Mouse (Mus musculus) embryonic facial prominence, embryonic 12.5 days (tissue): ENCODE measurements around the gene Cox5b. TPM values are rescaled to one million over a fixed set of nuclear protein-coding genes. Genes with fewer than 3 reads are reported as not detected.
"Not testable (repeated sequence)": the region's sequence is repeated elsewhere in the genome, so short reads cannot be mapped to it uniquely, and the experiment has no call there.

ENCODE experiments used
- ATAC-seq: fragments of 200-750 bp; cut with Nextera tagmentation; 2 replicates; pipeline ENCODE4 v1.8.0; 2017; ENCODE audit not compliant: insufficient number of reproducible peaks, insufficient read depth, low FRiP score, low TSS enrichment
- H3K27ac ChIP-seq: fragments of 300-500 bp; sonication (generic); 2 replicates; pipeline ENCODE4 v1.5.1; 2016; ENCODE audit warnings: mild to moderate bottlenecking
- H3K27me3 ChIP-seq: fragments of 300-500 bp; sonication (generic); 2 replicates; pipeline ENCODE4 v1.6.1; 2016; ENCODE audit warnings: mild to moderate bottlenecking, moderate library complexity
- H3K36me3 ChIP-seq: fragments of 300-500 bp; sonication (generic); 2 replicates; pipeline ENCODE4 v1.6.1; 2016; ENCODE audit warnings: mild to moderate bottlenecking
- H3K4me1 ChIP-seq: fragments of 300-500 bp; sonication (generic); 2 replicates; pipeline ENCODE4 v1.6.1; 2016
- H3K4me2 ChIP-seq: fragments of 300-500 bp; sonication (generic); replicated peaks from 2 replicates; pipeline ENCODE4 v1.6.1; 2016; ENCODE audit warnings: mild to moderate bottlenecking, moderate library complexity
- H3K4me3 ChIP-seq: fragments of 300-500 bp; sonication (generic); 2 replicates; pipeline ENCODE4 v1.5.1; 2016; ENCODE audit warnings: mild to moderate bottlenecking
- H3K9ac ChIP-seq: fragments of 300-500 bp; sonication (generic); 2 replicates; pipeline ENCODE4 v1.6.1; 2016; ENCODE audit warnings: mild to moderate bottlenecking, moderate library complexity
- H3K9me3 ChIP-seq: fragments of 300-500 bp; sonication (generic); 2 replicates; pipeline ENCODE4 v1.6.1; 2016; ENCODE audit warnings: mild to moderate bottlenecking, moderate library complexity
- WGBS: fragments of 180-500 bp; shearing (Covaris S2); methylation state at CpG from one replicate; pipeline ENCODE4 v1.1.7; 2016; 5-methylcytosine and 5-hydroxymethylcytosine counted together
- polyA plus RNA-seq: library from polyadenylated mRNA; unstranded; fragments of >200 nt; fragmentation: Nextera tagmentation; extraction: Ambion mirVana; gene quantifications from 2 replicates; pipeline ENCODE4 v1.2.1, GENCODE M21; 2016

Cox5b gene
- polyA plus RNA-seq, 1 experiment from 2014 or later: 471 TPM

- H3K27me3 ChIP-seq: no peaks in the 10 kb centered on the region
- ATAC-seq: no peak
- H3K27ac ChIP-seq: no peak overlapping the region
- H3K4me3 ChIP-seq: no peak overlapping the region
- 77% methylated on average over 4 of the region's 4 CpGs for WGBS
- H3K4me2 ChIP-seq: no peak overlapping the region
- peaks cover 4% of the 10 kb centered on the region; the same call in 1 of the 2 replicates for H3K4me1 ChIP-seq
- no peaks in the 10 kb centered on the region for H3K9me3 ChIP-seq
- H3K9ac ChIP-seq: no peak overlapping the region
- no peaks in the 10 kb centered on the region for H3K36me3 ChIP-seq
These were observed 25.3 kb upstream of the Cox5b start for GRCm38 (mm10) chr1:36665934-36666333.

DNA sequence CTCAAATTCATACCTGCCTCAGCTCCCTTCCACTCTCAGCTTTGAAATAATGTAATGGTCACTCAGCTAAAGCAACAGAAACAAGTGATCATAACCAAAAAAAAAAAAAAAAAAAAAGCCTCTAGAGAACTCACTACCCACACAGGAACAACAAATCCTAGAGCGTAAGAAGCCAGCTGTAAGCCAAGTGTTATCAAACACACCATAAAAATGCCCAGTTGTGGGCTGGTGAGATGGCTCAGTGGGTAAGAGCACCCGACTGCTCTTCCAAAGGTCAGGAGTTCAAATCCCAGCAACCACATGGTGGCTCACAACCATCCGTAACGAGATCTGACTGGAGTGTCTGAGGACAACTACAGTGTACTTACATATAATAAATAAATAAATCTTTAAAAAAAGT is 23.2 kb upstream of the Cox5b start:
- H3K9ac ChIP-seq, H3K9me3 ChIP-seq, H3K27me3 ChIP-seq, H3K4me1 ChIP-seq, H3K36me3 ChIP-seq, ATAC-seq, H3K27ac ChIP-seq, H3K4me3 ChIP-seq, H3K4me2 ChIP-seq: not testable (repeated sequence)
- WGBS: 66% methylated on average over 4 of the region's 4 CpGs

DNA sequence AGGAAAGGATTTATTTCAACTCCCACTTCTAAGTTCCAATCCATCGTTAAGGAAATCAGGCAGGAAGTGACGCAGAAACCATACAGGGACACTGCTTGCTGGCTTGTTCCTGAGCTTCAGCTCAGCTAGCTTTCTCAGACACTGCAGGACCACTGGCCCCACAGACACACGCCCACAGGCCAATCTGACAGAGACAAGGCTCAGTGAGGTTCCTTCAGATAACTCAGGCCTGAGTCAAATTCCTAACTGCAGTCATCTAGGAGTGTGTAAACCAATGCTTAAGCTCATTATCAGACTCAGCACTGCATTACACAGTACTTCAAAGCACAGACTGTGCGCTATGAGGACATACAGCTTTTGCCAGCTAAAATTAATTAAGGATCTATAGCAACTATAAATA is 21.0 kb upstream of the Cox5b start:
- Histone ChIP-seq H3K36me3 (no peaks in the 10 kb centered on the region), H3K4me1 (peaks cover 6% of the 10 kb centered on the region; the same call in 1 of the 2 replicates), H3K27ac (no peak overlapping the region), H3K4me3 (no peak overlapping the region), H3K9ac (no peak overlapping the region), H3K9me3 (no peaks in the 10 kb centered on the region), H3K27me3 (no peaks in the 10 kb centered on the region), H3K4me2 (no peak overlapping the region)
- WGBS: 70% methylated on average over 4 of the region's 4 CpGs
- ATAC-seq: no peak

- WGBS: 89% methylated on average over 10 of the region's 10 CpGs
- H3K36me3 ChIP-seq: no peaks in the 10 kb centered on the region
- H3K27me3 ChIP-seq: no peaks in the 10 kb centered on the region
- ATAC-seq: no peak
- no peak overlapping the region for H3K27ac ChIP-seq
- H3K9me3 ChIP-seq: no peaks in the 10 kb centered on the region
- H3K9ac ChIP-seq: no peak overlapping the region
- no peak overlapping the region for H3K4me2 ChIP-seq
- peaks cover 5% of the 10 kb centered on the region; the same call in 1 of the 2 replicates for H3K4me1 ChIP-seq
- H3K4me3 ChIP-seq: no peak overlapping the region
These were observed 20.0 kb upstream of the Cox5b start for GRCm38 (mm10) chr1:36671260-36671659.

DNA sequence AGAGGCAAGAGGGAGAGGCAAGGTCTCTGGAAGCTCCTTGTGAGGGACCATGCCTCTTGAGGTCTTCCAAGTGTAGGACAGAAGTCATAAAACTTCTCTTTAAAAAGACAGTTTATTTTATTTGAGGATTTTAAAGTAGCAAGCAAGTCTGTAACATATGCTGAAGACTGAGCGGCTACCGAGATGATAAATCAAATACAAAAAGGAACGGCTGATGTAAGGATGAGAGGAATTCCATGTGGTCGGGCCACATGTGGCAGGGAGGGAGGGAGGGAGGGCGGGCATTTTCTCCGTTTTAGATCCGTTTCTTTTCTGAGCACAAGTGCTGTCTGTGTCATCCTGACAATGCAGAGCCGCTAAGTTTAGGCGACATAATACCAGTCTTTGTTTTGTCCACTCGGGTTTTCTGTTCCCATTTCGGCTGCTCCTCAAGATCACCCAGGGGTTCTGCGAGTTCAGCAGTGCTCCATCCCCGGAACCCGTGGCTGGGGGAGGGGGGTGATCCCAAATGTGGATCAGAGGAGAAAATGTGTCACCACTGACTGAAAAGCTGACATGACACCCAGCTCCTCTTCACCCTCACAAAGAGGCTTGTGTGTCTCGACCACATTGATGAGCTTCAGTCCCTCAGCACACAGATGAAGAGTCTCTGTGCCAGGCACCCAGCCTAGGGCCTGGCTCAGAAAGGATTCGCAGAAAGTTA is 18.4 kb upstream of the Cox5b start:
- Histone ChIP-seq H3K27ac (peak overlapping the region; percentile 12; the same call in 1 of the 2 replicates), H3K36me3 (no peaks in the 10 kb centered on the region), H3K9me3 (no peaks in the 10 kb centered on the region), H3K27me3 (no peaks in the 10 kb centered on the region), H3K9ac (no peak overlapping the region), H3K4me2 (peak overlapping the region; percentile 30; the same call in 1 of the 2 replicates), H3K4me1 (peaks cover 5% of the 10 kb centered on the region; the same call in 1 of the 2 replicates), H3K4me3 (no peak overlapping the region)
- WGBS: 23% methylated on average over 16 of the region's 16 CpGs
- peak; percentile 47; the same call in 1 of the 2 replicates for ATAC-seq

DNA sequence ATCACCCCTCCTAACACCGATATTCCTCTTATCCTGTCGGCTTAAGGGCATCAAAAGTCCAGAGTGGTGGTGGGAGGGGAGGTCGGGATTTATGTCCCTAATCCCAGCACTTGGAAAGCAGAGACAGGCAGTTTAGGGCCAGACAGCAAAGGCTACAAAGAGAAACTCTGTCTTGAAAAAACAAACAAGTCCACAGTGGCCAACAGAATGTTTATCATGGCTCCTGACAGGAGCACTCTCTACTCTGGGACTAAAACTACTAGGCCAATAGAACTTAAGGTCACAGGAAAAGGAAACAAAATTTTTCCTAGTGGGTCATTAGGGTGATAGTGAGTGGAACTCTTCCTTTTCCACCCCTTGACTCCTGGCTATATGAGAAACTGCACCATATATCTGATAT is 16.3 kb upstream of the Cox5b start:
- H3K4me3 ChIP-seq: no peak overlapping the region
- no peak overlapping the region for H3K4me2 ChIP-seq
- no peak overlapping the region for H3K9ac ChIP-seq
- no peaks in the 10 kb centered on the region for H3K36me3 ChIP-seq
- no peak overlapping the region for H3K27ac ChIP-seq
- H3K27me3 ChIP-seq: no peaks in the 10 kb centered on the region
- H3K9me3 ChIP-seq: no peaks in the 10 kb centered on the region
- 62% methylated on average over 3 of the region's 3 CpGs for WGBS
- H3K4me1 ChIP-seq: peaks cover 5% of the 10 kb centered on the region; the same call in 1 of the 2 replicates
- no peak for ATAC-seq

DNA sequence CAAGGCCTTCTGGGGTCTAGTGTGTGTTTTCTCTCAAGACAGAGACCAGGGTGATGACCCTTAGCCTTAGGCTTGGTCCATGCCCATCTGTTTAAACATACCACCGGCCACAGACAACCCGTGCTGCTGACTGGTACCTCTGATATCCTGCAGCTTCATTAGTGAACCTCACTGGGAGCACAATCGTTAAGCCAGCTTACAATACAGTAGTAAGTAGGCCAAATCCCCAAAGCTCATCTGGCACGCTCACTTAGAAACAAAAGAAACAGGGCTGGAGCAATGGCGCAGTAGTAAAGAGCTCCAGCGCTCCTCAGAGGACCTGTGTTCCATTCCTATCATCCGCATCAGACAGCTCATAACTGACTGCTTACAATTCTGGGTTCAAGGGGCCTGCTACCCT is 10.4 kb upstream of the Cox5b start:
- H3K27me3 ChIP-seq: no peaks in the 10 kb centered on the region
- 55% methylated on average over 7 of the region's 7 CpGs for WGBS
- no peaks in the 10 kb centered on the region for H3K36me3 ChIP-seq
- H3K9me3 ChIP-seq: no peaks in the 10 kb centered on the region
- H3K4me3 ChIP-seq: no peak overlapping the region
- H3K4me1 ChIP-seq: no peaks in the 10 kb centered on the region
- no peak for ATAC-seq
- H3K4me2 ChIP-seq: no peak overlapping the region
- H3K9ac ChIP-seq: no peak overlapping the region
- H3K27ac ChIP-seq: no peak overlapping the region

DNA sequence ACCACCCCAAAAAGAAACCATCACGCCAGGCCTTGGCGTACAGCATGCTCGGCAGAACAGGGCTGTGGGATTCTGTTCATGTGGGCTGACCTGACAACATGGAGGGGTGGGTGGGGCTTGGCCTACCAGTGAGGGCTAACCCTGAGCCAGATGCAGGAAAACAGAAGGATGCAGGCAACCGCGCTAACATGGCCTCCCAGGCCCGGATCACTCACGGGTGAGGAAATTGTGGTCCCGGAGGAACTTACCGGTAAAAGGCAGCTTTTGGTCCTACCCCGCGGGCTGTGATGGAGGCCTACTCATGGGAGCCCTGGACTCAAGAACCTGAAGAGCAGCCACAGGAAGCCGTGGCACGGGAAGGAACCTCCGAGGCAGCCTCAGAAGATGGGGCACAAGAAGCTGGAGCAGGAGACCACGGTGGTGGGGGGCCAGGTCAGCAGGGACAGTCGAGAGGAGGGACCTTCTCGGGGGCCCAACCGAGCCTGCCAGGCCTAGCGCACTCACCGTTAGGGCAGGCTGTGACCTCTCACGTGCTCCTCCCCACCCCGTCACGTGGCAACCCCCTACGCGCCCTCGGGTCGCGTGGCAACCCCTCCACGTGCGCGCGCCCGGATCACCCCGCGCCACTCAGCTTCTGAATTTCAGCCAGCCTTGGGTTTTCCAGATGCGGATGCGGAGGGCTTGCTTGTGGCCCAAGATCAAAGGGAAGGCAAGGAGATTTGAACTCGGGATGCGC is 8.5 kb upstream of the Cox5b start, which contains the start of gene Fam178b:
Gene Fam178b (minus strand): TSS at position 564 of the 736 bp plus-strand sequence.
- Histone ChIP-seq H3K4me3 (no peak within 1 kb of the TSS), H3K27me3 (no peaks in the 10 kb centered on the region), H3K4me1 (no peaks in the 10 kb centered on the region), H3K36me3 (no peaks in the 10 kb centered on the region), H3K9ac (no peak within 1 kb of the TSS), H3K27ac (no peak within 1 kb of the TSS), H3K9me3 (no peaks in the 10 kb centered on the region), H3K4me2 (no peak within 1 kb of the TSS)
- 94% methylated on average over 39 of the region's 39 CpGs for WGBS
- ATAC-seq: no peak

GRCm38 (mm10) chr1:36683810-36684467 is 7.3 kb upstream of the Cox5b start:
- no peaks in the 10 kb centered on the region for H3K36me3 ChIP-seq
- H3K9ac ChIP-seq: no peak overlapping the region
- H3K27ac ChIP-seq: no peak overlapping the region
- ATAC-seq: no peak
- WGBS: 9% methylated on average over 13 of the region's 13 CpGs
- no peak overlapping the region for H3K4me2 ChIP-seq
- no peaks in the 10 kb centered on the region for H3K4me1 ChIP-seq
- H3K27me3 ChIP-seq: no peaks in the 10 kb centered on the region
- H3K4me3 ChIP-seq: no peak overlapping the region
- H3K9me3 ChIP-seq: no peaks in the 10 kb centered on the region

DNA sequence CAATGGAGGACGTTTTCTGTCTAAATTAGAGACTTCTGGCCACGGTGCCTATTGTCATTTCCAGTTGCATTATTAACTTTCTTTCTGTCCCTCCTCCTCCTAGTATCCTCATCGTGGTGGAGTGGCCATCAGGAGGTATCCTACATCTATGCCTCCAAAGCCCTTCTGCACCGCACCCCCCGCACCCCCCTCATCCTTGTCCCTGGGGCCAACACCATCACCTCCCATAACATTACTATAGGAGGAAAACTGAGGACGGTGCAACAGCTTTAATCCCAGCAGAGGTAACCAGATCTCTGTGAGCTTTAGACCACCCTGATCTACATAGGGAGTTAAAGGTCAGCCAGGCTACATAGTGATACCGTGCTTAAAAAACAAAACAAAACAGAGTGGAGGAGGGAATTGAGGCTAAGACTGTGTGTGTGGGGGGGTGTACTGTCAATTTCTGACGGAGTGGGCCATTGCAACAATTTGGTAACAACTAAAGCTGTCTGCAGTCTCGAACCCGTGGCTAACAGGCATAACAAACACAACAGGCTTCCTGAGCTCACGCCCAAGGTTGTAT is 496 bp upstream of the Cox5b start:
- Histone ChIP-seq H3K4me3 (peak overlapping the region; percentile 83), H3K9ac (peak overlapping the region; percentile 20; the same call in 1 of the 2 replicates), H3K9me3 (no peaks in the 10 kb centered on the region), H3K4me1 (peaks cover 8% of the 10 kb centered on the region), H3K27ac (no peak overlapping the region), H3K4me2 (peak overlapping the region; percentile 83), H3K36me3 (peaks cover 23% of the 10 kb centered on the region), H3K27me3 (no peaks in the 10 kb centered on the region)
- peak; percentile 35; the same call in 1 of the 2 replicates for ATAC-seq
- 60% methylated on average over 11 of the region's 11 CpGs for WGBS

- Histone ChIP-seq H3K4me3 (no peak overlapping the region), H3K27ac (no peak overlapping the region), H3K4me2 (no peak overlapping the region), H3K36me3 (peaks cover 41% of the 10 kb centered on the region), H3K4me1 (peaks cover 8% of the 10 kb centered on the region), H3K9me3 (no peaks in the 10 kb centered on the region), H3K9ac (no peak overlapping the region), H3K27me3 (no peaks in the 10 kb centered on the region)
- ATAC-seq: no peak
- 87% methylated on average over 6 of the region's 6 CpGs for WGBS
These were observed 3.6 kb downstream of the Cox5b start for GRCm38 (mm10) chr1:36694871-36695270.
